Mouse (Mus musculus) urinary bladder, postnatal 25 days (tissue): Measurements from ENCODE around the gene Plekhm3.
"Not testable (repeated sequence)": the region's sequence is repeated elsewhere in the genome, so short reads cannot be mapped to it uniquely, and the experiment has no call there.

Experiments used
- DNase-seq: peaks from one replicate; pipeline ENCODE4 v3.0.0; 2022; ENCODE audit warnings: low spot score

The Plekhm3 gene

GRCm38 (mm10) chr1:64956479-64956961, at the start of gene Plekhm3:
Plekhm3 (minus strand) TSS chr1:64956824.
- DNase-seq = peak; percentile 76

DNA sequence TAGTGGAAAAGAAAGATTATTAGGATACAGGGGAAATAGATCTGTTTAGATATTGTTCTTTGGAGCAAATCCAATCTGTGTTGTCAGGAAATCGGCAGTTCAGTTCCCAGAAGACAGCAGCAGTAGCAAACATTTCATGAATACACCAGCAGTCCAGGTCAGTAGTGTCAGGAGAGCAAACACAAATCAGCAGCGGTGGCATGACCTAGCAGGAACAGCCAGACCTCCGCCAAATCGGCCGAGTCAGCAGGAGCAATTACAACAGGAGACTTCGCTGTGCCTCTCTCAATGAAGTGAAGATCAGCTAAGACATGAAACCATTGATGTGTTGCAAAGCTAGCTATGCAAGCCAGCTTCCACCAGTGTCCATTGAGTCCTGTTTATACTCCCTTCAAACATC, 49.0 kb upstream of the Plekhm3 start:
- no peak for DNase-seq

DNA sequence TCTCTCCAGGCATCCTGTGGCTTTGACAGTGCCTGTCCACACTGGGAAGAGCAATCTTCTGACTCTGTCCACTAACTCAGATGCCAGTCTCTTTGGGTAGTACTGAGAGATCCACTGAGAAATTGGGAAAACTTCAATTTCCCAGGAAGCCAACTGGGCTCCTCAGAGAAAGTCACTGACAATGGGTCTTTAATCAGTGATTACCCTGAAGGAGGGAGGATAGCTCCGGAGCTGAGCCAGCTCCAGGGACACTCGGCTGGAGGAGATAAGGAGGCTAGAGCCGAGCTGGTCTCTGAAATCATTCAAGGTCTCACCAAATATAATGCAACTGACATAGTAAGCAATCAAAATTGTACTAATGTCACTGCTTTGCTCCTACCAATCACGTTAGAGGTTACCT, 47.9 kb upstream of the Plekhm3 start:
- DNase-seq = no peak

GRCm38 (mm10) chr1:64993206-64993605, 36.6 kb upstream of the Plekhm3 start:
- no peak for DNase-seq

DNA sequence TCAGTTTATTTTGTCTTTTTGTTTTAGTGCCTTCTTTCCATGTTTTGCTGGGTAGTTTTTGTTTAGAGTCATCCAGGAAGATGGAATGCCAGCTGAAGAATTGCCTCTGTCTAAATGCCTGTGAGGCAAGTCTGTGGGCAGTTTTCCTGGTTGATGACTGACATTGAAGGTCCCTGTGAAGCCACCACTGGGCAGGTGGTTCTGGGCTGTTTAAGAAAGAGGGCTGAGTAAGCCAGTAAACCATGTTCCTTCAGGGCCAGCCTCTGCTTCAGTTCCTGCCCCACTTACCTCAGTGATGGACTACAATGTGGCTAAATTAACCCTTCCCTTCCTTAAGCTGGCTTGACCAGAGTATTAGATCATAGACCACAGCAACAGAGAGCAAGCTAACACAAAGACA, 31.6 kb upstream of the Plekhm3 start:
- DNase-seq = no peak

GRCm38 (mm10) chr1:64986120-64986519, 29.5 kb upstream of the Plekhm3 start:
- DNase-seq = peak; percentile 45

- DNase-seq = no peak
Measured at GRCm38 (mm10) chr1:64983247-64983646, 26.6 kb upstream of the Plekhm3 start.

DNA sequence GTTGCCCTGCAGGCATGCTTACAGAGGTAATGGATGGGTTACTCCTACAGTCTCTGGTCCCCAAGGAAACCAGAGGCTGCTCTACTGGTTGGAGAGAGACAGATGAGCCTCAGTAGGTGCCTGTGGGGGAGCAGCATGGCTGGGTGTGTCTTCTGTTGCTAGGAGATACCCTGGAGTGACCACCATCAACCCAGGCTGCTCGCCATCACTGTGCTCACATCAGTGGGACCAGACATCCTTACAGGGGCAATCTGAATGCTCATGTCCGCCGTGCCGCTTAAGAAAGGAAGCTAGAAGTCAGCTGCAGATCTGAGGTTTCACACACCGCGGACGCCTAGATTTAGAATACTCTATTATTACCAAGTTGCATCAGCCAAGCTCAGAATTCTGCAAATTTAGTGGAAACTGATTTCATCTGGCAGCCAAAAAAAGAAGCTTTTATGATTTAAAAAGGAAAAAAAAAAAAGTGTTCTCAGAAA, 21.7 kb upstream of the Plekhm3 start:
- no peak for DNase-seq

GRCm38 (mm10) chr1:64975346-64975745, 18.7 kb upstream of the Plekhm3 start:
- DNase-seq = no peak

GRCm38 (mm10) chr1:64970685-64971084, 14.1 kb upstream of the Plekhm3 start:
- no peak for DNase-seq

GRCm38 (mm10) chr1:64957021-64957489, 431 bp upstream of the Plekhm3 start:
- no peak for DNase-seq

DNA sequence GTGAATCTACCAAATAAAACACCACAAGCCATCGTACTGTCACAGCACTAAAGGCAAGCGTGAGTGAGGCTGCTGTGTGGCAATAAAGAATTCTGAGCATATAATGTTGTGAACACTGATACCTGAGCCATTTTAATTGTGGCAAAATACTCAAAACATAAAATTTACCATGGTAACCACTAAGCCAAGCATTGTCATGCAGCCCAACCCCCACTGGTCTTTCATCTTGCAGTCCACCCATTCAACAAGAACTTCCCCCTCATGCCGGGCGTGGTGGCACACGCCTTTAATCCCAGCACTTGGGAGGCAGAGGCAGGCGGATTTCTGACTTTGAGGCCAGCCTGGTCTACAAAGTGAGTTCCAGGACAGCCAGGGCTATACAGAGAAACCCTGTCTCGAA, 1.8 kb downstream of the Plekhm3 start:
- DNase-seq = not testable (repeated sequence)

DNA sequence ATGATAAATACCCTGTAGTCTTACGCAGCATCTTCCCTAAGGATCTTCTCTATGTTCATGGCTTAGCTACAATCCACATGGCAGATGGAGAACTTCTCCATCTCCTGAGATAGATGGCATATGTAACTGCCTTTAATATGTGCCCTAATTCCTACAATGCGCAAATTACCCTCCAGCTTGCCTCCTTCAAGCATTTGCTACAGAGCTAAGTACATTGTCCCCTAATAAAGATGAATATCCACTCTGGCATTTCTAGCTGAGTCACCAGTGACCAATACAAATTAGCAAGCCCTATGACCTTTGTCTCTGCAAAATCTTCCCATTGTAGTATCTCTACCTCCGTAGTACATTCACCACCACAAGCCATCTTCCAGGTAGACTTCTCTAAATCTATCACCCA, 6.4 kb downstream of the Plekhm3 start:
- DNase-seq = no peak

DNA sequence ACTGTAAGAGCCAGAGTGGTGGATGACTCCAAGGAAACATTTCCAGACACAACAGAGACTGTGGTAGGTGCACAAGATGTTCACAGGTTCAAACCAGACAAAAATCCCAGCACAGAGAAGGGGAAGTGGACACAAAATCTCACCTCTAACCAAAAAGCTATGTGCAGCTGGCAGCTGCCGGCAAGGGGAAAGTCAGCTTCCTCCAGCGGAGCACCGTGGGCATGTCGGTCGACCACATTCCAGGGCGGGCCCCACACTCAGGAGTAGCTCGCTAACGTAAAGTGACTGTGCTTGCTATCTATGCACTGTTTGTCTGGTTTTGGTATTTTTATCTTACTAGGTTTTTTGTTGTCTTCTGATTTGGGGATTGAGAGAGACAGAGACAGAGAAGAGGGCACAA, 7.2 kb downstream of the Plekhm3 start:
- peak; percentile 30 for DNase-seq

DNA sequence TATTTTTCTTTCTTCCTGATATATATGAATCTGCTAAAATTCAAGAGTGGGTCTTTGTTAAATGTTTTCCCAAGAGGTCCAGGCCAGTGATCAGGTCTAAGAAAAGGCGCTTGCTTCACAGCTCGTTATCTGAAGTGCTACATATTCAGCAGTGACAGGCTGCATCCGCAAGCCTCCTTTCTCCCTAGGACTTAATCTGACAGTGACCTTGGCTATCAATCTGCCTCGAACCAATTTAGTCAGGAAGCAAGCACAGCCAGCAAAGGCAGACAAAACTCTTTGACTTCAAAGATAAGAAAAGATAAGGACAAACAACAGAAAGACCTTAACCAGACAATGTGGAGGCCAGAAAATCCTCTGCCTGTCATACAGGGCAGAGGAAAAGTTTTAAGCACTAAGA, 10.5 kb downstream of the Plekhm3 start:
- no peak for DNase-seq

GRCm38 (mm10) chr1:64945214-64945785, 11.3 kb downstream of the Plekhm3 start:
- no peak for DNase-seq

DNA sequence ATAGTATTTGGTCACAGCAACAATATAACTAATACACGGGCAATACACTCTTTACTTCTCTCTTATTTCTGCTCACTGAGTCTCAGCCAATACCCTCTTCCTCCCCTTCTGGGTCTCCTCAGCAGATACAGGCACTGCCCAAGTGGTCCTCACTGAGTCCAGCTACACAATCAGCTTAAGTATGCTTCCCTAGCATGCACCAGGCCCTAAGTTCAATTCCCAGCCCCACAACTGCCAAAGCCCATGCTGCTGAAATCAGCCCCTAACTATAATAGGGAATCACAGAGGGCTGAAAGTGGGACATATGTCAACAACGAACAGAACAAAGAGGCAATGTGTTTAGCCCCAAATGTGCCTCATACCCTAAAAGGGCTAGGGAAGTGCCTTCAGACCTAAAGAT, 11.9 kb downstream of the Plekhm3 start:
- no peak for DNase-seq

- DNase-seq = no peak
Measured at GRCm38 (mm10) chr1:64942006-64942755, 14.4 kb downstream of the Plekhm3 start.

DNA sequence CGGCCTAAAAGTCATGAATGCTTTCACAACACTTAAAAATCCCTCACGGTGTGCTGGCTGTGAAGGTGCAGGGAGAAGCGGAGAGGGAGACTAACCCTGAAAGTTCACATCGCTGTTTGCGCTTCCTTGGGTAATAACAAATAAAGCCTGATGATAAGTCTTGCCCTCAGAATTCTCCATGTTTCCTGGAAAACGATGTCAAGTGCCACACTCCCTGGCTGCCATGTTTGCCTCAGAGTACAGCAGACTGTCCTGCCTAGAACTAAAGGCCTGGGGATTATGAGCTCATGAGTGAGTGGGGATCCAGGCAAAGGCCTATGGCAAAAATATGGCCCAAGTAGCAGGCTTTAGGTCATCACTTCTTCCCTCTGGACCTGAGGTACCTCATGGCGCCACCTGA, 17.7 kb downstream of the Plekhm3 start:
- DNase-seq = no peak

GRCm38 (mm10) chr1:64937692-64938091, 18.9 kb downstream of the Plekhm3 start:
- no peak for DNase-seq

- DNase-seq = no peak
Measured at GRCm38 (mm10) chr1:64932921-64933320, 23.7 kb downstream of the Plekhm3 start.

GRCm38 (mm10) chr1:64930124-64930523, 26.5 kb downstream of the Plekhm3 start:
- DNase-seq = no peak

GRCm38 (mm10) chr1:64929673-64930072, 27.0 kb downstream of the Plekhm3 start:
- no peak for DNase-seq
